Mouse (Mus musculus): ENCODE measurements around the gene Slc38a8. TPM values are rescaled to one million over a fixed set of nuclear protein-coding genes. Genes with fewer than 3 reads are reported as not detected.
A peak's percentile ranks its signal among the peaks of the same experiment; 100 is the strongest.

Slc38a8 gene
- polyA plus RNA-seq, 1 experiment from 2014 or later = not detected

GRCm38 (mm10) chr8:119466794-119467193 is 34.7 kb downstream of the Slc38a8 start:
- peaks cover 12% of the 10 kb centered on the region; the same call in 1 of the 2 replicates for H3K27me3 ChIP-seq (ENCODE audit: control insufficient read depth, insufficient read depth, low read length)
- WGBS = 76% methylated on average over 10 of the region's 10 CpGs
- no peak overlapping the region for H3K4me3 ChIP-seq (ENCODE audit: low read depth, low read length)
- H3K9ac ChIP-seq (ENCODE audit: low read depth, low read length) = no peak overlapping the region
- H3K4me2 ChIP-seq (replicated peaks; ENCODE audit: low read depth, low read length) = no peak overlapping the region
- H3K4me1 ChIP-seq (replicated peaks; ENCODE audit: control insufficient read depth, insufficient read depth, low read length) = peaks cover 14% of the 10 kb centered on the region
- DNase-seq (ENCODE audit: low spot score) (no peak), ATAC-seq (ENCODE audit: low FRiP score) (no peak)
- H3K36me3 ChIP-seq (ENCODE audit: control insufficient read depth, insufficient read depth, low read length) = no peaks in the 10 kb centered on the region
- H3K27ac ChIP-seq (ENCODE audit: low read depth, low read length) = 0 out of 2 replicates have a peak overlapping the region, but pooled peaks have one; percentile 42
- no peaks in the 10 kb centered on the region for H3K9me3 ChIP-seq (ENCODE audit: control insufficient read depth, low read length)

GRCm38 (mm10) chr8:119466105-119466504 is 35.4 kb downstream of the Slc38a8 start:
- 4% methylated on average over 18 of the region's 18 CpGs for WGBS
- Histone ChIP-seq H3K4me2 (replicated peaks; ENCODE audit: low read depth, low read length) (peak overlapping the region; percentile 11; the same call in 1 of the 2 replicates), H3K27me3 (ENCODE audit: control insufficient read depth, insufficient read depth, low read length) (peaks cover 12% of the 10 kb centered on the region; the same call in 1 of the 2 replicates), H3K4me1 (replicated peaks; ENCODE audit: control insufficient read depth, insufficient read depth, low read length) (peaks cover 14% of the 10 kb centered on the region), H3K36me3 (ENCODE audit: control insufficient read depth, insufficient read depth, low read length) (no peaks in the 10 kb centered on the region), H3K27ac (ENCODE audit: low read depth, low read length) (0 out of 2 replicates have a peak overlapping the region, but pooled peaks have one; percentile 42), H3K9ac (ENCODE audit: low read depth, low read length) (no peak overlapping the region), H3K9me3 (ENCODE audit: control insufficient read depth, low read length) (no peaks in the 10 kb centered on the region), H3K4me3 (ENCODE audit: low read depth, low read length) (no peak overlapping the region)
- peak; percentile 36 for DNase-seq (ENCODE audit: low spot score)
- peak; percentile 29 for ATAC-seq (ENCODE audit: low FRiP score)

- WGBS = 57% methylated on average over 7 of the region's 7 CpGs
- no peak for DNase-seq (ENCODE audit: low spot score)
- Histone ChIP-seq H3K4me1 (replicated peaks; ENCODE audit: control insufficient read depth, insufficient read depth, low read length) (peaks cover 14% of the 10 kb centered on the region), H3K27ac (ENCODE audit: low read depth, low read length) (no peak overlapping the region), H3K36me3 (ENCODE audit: control insufficient read depth, insufficient read depth, low read length) (no peaks in the 10 kb centered on the region), H3K9me3 (ENCODE audit: control insufficient read depth, low read length) (no peaks in the 10 kb centered on the region), H3K27me3 (ENCODE audit: control insufficient read depth, insufficient read depth, low read length) (peaks cover 12% of the 10 kb centered on the region; the same call in 1 of the 2 replicates), H3K9ac (ENCODE audit: low read depth, low read length) (no peak overlapping the region), H3K4me2 (replicated peaks; ENCODE audit: low read depth, low read length) (no peak overlapping the region), H3K4me3 (ENCODE audit: low read depth, low read length) (no peak overlapping the region)
- no peak for ATAC-seq (ENCODE audit: low FRiP score)
Observed at GRCm38 (mm10) chr8:119463709-119464108, 37.8 kb downstream of the Slc38a8 start.

- Histone ChIP-seq H3K9me3 (ENCODE audit: control insufficient read depth, low read length) (no peaks in the 10 kb centered on the region), H3K4me2 (replicated peaks; ENCODE audit: low read depth, low read length) (no peak overlapping the region), H3K27ac (ENCODE audit: low read depth, low read length) (0 out of 2 replicates have a peak overlapping the region, but pooled peaks have one; percentile 24), H3K27me3 (ENCODE audit: control insufficient read depth, insufficient read depth, low read length) (peaks cover 10% of the 10 kb centered on the region; the same call in 1 of the 2 replicates), H3K9ac (ENCODE audit: low read depth, low read length) (no peak overlapping the region), H3K4me1 (replicated peaks; ENCODE audit: control insufficient read depth, insufficient read depth, low read length) (peaks cover 11% of the 10 kb centered on the region), H3K4me3 (ENCODE audit: low read depth, low read length) (no peak overlapping the region), H3K36me3 (ENCODE audit: control insufficient read depth, insufficient read depth, low read length) (no peaks in the 10 kb centered on the region)
- DNase-seq (ENCODE audit: low spot score) (no peak), ATAC-seq (ENCODE audit: low FRiP score) (0 out of 2 replicates have a peak, but pooled peaks have one; percentile 20)
- 64% methylated on average over 9 of the region's 9 CpGs for WGBS
Observed at GRCm38 (mm10) chr8:119461356-119461755, 40.1 kb downstream of the Slc38a8 start.

GRCm38 (mm10) chr8:119459724-119460123 is 41.8 kb downstream of the Slc38a8 start:
- peak overlapping the region; percentile 55 for H3K27ac ChIP-seq (ENCODE audit: low read depth, low read length)
- DNase-seq (ENCODE audit: low spot score) (peak; percentile 61), ATAC-seq (ENCODE audit: low FRiP score) (peak; percentile 62)
- H3K4me1 ChIP-seq (replicated peaks; ENCODE audit: control insufficient read depth, insufficient read depth, low read length) = peaks cover 3% of the 10 kb centered on the region; the same call in 1 of the 2 replicates
- H3K9ac ChIP-seq (ENCODE audit: low read depth, low read length) = no peak overlapping the region
- no peaks in the 10 kb centered on the region for H3K36me3 ChIP-seq (ENCODE audit: control insufficient read depth, insufficient read depth, low read length)
- H3K4me2 ChIP-seq (replicated peaks; ENCODE audit: low read depth, low read length) = no peak overlapping the region
- no peaks in the 10 kb centered on the region; the same call in 1 of the 2 replicates for H3K27me3 ChIP-seq (ENCODE audit: control insufficient read depth, insufficient read depth, low read length)
- 37% methylated on average over 16 of the region's 16 CpGs for WGBS
- no peaks in the 10 kb centered on the region for H3K9me3 ChIP-seq (ENCODE audit: control insufficient read depth, low read length)
- H3K4me3 ChIP-seq (ENCODE audit: low read depth, low read length) = no peak overlapping the region

- 88% methylated on average over 5 of the region's 5 CpGs for WGBS
- ATAC-seq (ENCODE audit: low FRiP score) (no peak), DNase-seq (ENCODE audit: low spot score) (no peak)
- Histone ChIP-seq H3K9ac (ENCODE audit: low read depth, low read length) (no peak overlapping the region), H3K4me1 (replicated peaks; ENCODE audit: control insufficient read depth, insufficient read depth, low read length) (no peaks in the 10 kb centered on the region), H3K36me3 (ENCODE audit: control insufficient read depth, insufficient read depth, low read length) (no peaks in the 10 kb centered on the region), H3K27ac (ENCODE audit: low read depth, low read length) (no peak overlapping the region), H3K27me3 (ENCODE audit: control insufficient read depth, insufficient read depth, low read length) (no peaks in the 10 kb centered on the region), H3K4me3 (ENCODE audit: low read depth, low read length) (no peak overlapping the region), H3K9me3 (ENCODE audit: control insufficient read depth, low read length) (no peaks in the 10 kb centered on the region), H3K4me2 (replicated peaks; ENCODE audit: low read depth, low read length) (no peak overlapping the region)
Observed at GRCm38 (mm10) chr8:119456045-119456444, 45.5 kb downstream of the Slc38a8 start.

GRCm38 (mm10) chr8:119452919-119453318 is 48.6 kb downstream of the Slc38a8 start:
- DNase-seq (ENCODE audit: low spot score) (no peak), ATAC-seq (ENCODE audit: low FRiP score) (no peak)
- no peaks in the 10 kb centered on the region for H3K9me3 ChIP-seq (ENCODE audit: control insufficient read depth, low read length)
- no peak overlapping the region for H3K4me3 ChIP-seq (ENCODE audit: low read depth, low read length)
- H3K4me1 ChIP-seq (replicated peaks; ENCODE audit: control insufficient read depth, insufficient read depth, low read length) = no peaks in the 10 kb centered on the region
- no peaks in the 10 kb centered on the region for H3K36me3 ChIP-seq (ENCODE audit: control insufficient read depth, insufficient read depth, low read length)
- H3K27me3 ChIP-seq (ENCODE audit: control insufficient read depth, insufficient read depth, low read length) = peaks cover 6% of the 10 kb centered on the region
- no peak overlapping the region for H3K9ac ChIP-seq (ENCODE audit: low read depth, low read length)
- H3K27ac ChIP-seq (ENCODE audit: low read depth, low read length) = no peak overlapping the region
- WGBS = 90% methylated on average over 5 of the region's 5 CpGs
- H3K4me2 ChIP-seq (replicated peaks; ENCODE audit: low read depth, low read length) = no peak overlapping the region

GRCm38 (mm10) chr8:119451131-119451530 is 50.4 kb downstream of the Slc38a8 start:
- Histone ChIP-seq H3K27me3 (ENCODE audit: control insufficient read depth, insufficient read depth, low read length) (peaks cover 11% of the 10 kb centered on the region), H3K36me3 (ENCODE audit: control insufficient read depth, insufficient read depth, low read length) (no peaks in the 10 kb centered on the region), H3K9me3 (ENCODE audit: control insufficient read depth, low read length) (no peaks in the 10 kb centered on the region), H3K4me3 (ENCODE audit: low read depth, low read length) (no peak overlapping the region), H3K4me1 (replicated peaks; ENCODE audit: control insufficient read depth, insufficient read depth, low read length) (no peaks in the 10 kb centered on the region), H3K4me2 (replicated peaks; ENCODE audit: low read depth, low read length) (no peak overlapping the region), H3K9ac (ENCODE audit: low read depth, low read length) (no peak overlapping the region), H3K27ac (ENCODE audit: low read depth, low read length) (no peak overlapping the region)
- no peak for ATAC-seq (ENCODE audit: low FRiP score)
- 84% methylated on average over 4 of the region's 4 CpGs for WGBS
- no peak for DNase-seq (ENCODE audit: low spot score)

- H3K27ac ChIP-seq (ENCODE audit: low read depth, low read length) = no peak overlapping the region
Observed at GRCm38 (mm10) chr8:119449627-119450026, 51.9 kb downstream of the Slc38a8 start.

More at GRCm38 (mm10) chr8:119449627-119450026, 51.9 kb downstream of the Slc38a8 start:
- WGBS = 68% methylated on average over 12 of the region's 12 CpGs
- no peak overlapping the region for H3K4me2 ChIP-seq (replicated peaks; ENCODE audit: low read depth, low read length)
- H3K9ac ChIP-seq (ENCODE audit: low read depth, low read length) = no peak overlapping the region
- no peaks in the 10 kb centered on the region for H3K36me3 ChIP-seq (ENCODE audit: control insufficient read depth, insufficient read depth, low read length)
- no peak for ATAC-seq (ENCODE audit: low FRiP score)
- H3K4me1 ChIP-seq (replicated peaks; ENCODE audit: control insufficient read depth, insufficient read depth, low read length) = no peaks in the 10 kb centered on the region
- no peaks in the 10 kb centered on the region for H3K9me3 ChIP-seq (ENCODE audit: control insufficient read depth, low read length)
- H3K4me3 ChIP-seq (ENCODE audit: low read depth, low read length) = no peak overlapping the region
- peaks cover 11% of the 10 kb centered on the region for H3K27me3 ChIP-seq (ENCODE audit: control insufficient read depth, insufficient read depth, low read length)
- DNase-seq (ENCODE audit: low spot score) = no peak
